Mouse (Mus musculus) megakaryocyte, embryonic 14.5 days (primary cell): ENCODE results near the gene Zbtb38. TPM values are rescaled to one million over a fixed set of nuclear protein-coding genes. Genes with fewer than 3 reads are reported as not detected.

Experiments
- H3K27me3 ChIP-seq: replicated peaks from 2 replicates; pipeline ENCODE3; 2012; ENCODE audit warnings: inconsistent platforms
- H3K36me3 ChIP-seq: replicated peaks from 2 replicates; pipeline ENCODE3; 2012; ENCODE audit warnings: low read length, inconsistent platforms, mixed read lengths
- H3K4me1 ChIP-seq: 2 replicates; pipeline ENCODE4 v1.6.1; 2012; ENCODE audit warnings: inconsistent platforms
- H3K4me3 ChIP-seq: replicated peaks from 2 replicates; pipeline ENCODE3; 2012; ENCODE audit warnings: moderate library complexity, mild to moderate bottlenecking, inconsistent platforms
- H3K9me3 ChIP-seq: 2 replicates; pipeline ENCODE4 v1.6.1; 2012; ENCODE audit warnings: inconsistent platforms
- FLI1 ChIP-seq: IDR thresholded peaks from 2 replicates; pipeline ENCODE4 v1.6.1; 2012; ENCODE audit warnings: low read length, inconsistent platforms, mixed read lengths
- GATA1 ChIP-seq: IDR thresholded peaks from 3 replicates; pipeline ENCODE4 v1.6.1; 2012; ENCODE audit warnings: mixed read lengths, low read length, inconsistent platforms, borderline replicate concordance
- polyA plus RNA-seq: library from polyadenylated mRNA; stranded (reverse); fragments of >175 nt; gene quantifications from 2 replicates; pipeline ENCODE4 v1.2.3, GENCODE M21; 2012; ENCODE audit warnings: low replicate concordance; ENCODE audit not compliant: insufficient read depth

The Zbtb38 gene
- polyA plus RNA-seq, 1 experiment, result 1.5 TPM

GRCm38 (mm10) chr9:96763025-96763424 is 10.4 kb upstream of the Zbtb38 start:
- H3K4me3 ChIP-seq, result no peak overlapping the region
- H3K27me3 ChIP-seq, result no peaks in the 10 kb centered on the region
- peaks cover 4% of the 10 kb centered on the region for H3K9me3 ChIP-seq
- TF ChIP-seq FLI1 (no peak), GATA1 (no peak)
- peaks cover 2% of the 10 kb centered on the region for H3K36me3 ChIP-seq
- H3K4me1 ChIP-seq, result peaks cover 34% of the 10 kb centered on the region

GRCm38 (mm10) chr9:96758749-96759597 is 6.3 kb upstream of the Zbtb38 start:
- H3K9me3 ChIP-seq, result no peaks in the 10 kb centered on the region
- peak overlapping the region; percentile 91 for H3K4me3 ChIP-seq
- H3K27me3 ChIP-seq, result no peaks in the 10 kb centered on the region
- H3K4me1 ChIP-seq, result peaks cover 28% of the 10 kb centered on the region
- TF ChIP-seq GATA1 (no peak), FLI1 (no peak)
- H3K36me3 ChIP-seq, result no peaks in the 10 kb centered on the region

DNA sequence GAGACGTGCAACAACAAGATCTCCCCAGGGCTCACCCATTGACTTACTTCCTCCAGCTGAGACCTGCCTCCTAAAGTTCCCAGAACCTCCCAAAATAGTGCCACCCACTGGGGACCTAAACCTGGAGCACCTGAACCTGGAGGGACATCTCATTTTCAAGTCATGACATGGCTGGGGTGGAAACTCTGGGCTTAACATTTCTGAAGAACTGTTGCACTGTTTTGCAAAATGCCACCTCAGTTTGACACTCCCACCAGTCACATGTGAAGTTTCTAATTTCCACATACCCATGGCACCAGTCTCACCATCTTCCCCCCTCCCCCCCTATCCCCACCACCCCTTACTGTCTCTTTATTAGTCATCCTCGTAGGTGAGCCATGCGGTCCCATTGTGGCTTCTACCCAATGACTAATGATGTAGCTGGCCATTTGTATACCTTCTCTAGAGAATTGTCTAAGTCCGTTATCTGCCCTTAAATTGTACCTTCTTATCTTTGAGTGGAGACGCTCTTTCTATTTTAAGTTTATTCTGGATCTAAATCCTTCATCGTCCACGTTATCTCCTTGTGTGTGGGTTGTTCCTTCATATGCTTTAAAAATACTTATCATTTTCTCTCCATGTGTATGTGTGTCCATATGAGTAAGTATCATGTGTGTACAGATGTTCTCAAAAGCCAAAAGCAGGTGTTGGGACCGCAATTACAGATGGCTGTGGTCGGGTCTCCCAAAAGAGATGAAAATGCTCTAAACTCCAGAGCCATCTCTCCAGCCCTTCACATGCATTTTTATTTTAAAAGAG is 4.2 kb upstream of the Zbtb38 start:
- TF ChIP-seq GATA1 (no peak), FLI1 (no peak)
- no peaks in the 10 kb centered on the region for H3K9me3 ChIP-seq
- H3K4me3 ChIP-seq, result no peak overlapping the region
- H3K27me3 ChIP-seq, result peaks cover 4% of the 10 kb centered on the region
- H3K36me3 ChIP-seq, result no peaks in the 10 kb centered on the region
- peaks cover 21% of the 10 kb centered on the region for H3K4me1 ChIP-seq

- H3K4me1 ChIP-seq, result peaks cover 21% of the 10 kb centered on the region
- no peaks in the 10 kb centered on the region for H3K36me3 ChIP-seq
- peaks cover 4% of the 10 kb centered on the region for H3K27me3 ChIP-seq
- TF ChIP-seq FLI1 (no peak), GATA1 (no peak)
- no peak overlapping the region for H3K4me3 ChIP-seq
- H3K9me3 ChIP-seq, result no peaks in the 10 kb centered on the region
These were observed 3.1 kb upstream of the Zbtb38 start for GRCm38 (mm10) chr9:96755761-96756160.

DNA sequence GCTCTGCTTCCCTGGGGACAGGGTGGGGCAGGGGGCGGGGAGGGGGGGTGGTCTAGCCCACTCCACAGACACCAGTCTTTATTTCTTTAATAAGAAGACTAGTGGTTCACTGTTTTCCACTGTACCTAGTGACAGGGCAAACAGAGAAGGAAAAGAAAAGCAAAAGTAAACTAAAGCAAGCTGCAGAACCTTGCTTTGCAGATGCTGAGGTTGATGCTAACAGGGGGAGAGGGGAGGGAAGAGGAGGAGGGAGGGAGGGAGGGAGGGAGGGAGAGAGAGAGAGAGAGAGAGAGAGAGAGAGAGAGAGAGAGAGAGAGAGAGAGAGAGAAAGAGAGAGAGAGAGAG is 2.0 kb upstream of the Zbtb38 start:
- no peak overlapping the region for H3K4me3 ChIP-seq
- no peak for TF ChIP-seq GATA1
- TF ChIP-seq FLI1, result no peak
- H3K36me3 ChIP-seq, result peaks cover 2% of the 10 kb centered on the region
- H3K9me3 ChIP-seq, result no peaks in the 10 kb centered on the region
- H3K27me3 ChIP-seq, result peaks cover 4% of the 10 kb centered on the region
- H3K4me1 ChIP-seq, result peaks cover 21% of the 10 kb centered on the region

- Histone ChIP-seq H3K4me1 (peaks cover 17% of the 10 kb centered on the region), H3K27me3 (peaks cover 4% of the 10 kb centered on the region), H3K9me3 (no peaks in the 10 kb centered on the region), H3K36me3 (peaks cover 2% of the 10 kb centered on the region), H3K4me3 (no peak overlapping the region)
- TF ChIP-seq GATA1 (no peak), FLI1 (no peak)
These were observed 1.4 kb upstream of the Zbtb38 start for GRCm38 (mm10) chr9:96753921-96754624.

DNA sequence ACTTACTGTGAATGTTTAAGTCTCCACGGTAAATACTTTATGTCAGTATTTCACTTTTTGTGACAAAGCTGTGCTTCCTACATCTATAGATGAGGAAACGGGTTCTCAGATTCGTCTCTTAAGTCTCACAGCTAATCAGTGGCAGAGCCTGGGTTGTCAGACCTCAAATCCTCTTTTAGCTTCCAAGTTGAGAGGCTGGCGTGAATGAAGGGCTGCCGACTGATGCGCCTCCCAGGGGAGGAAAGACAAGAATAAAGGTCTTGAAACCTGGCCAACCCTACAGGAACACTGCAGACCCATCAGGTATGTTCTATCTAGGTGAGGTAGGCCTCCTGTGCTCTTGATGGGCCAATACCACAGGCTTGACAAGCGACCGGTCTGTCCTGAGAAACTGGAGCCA is 761 bp upstream of the Zbtb38 start:
- Histone ChIP-seq H3K4me3 (no peak overlapping the region), H3K4me1 (peaks cover 12% of the 10 kb centered on the region), H3K9me3 (peaks cover 4% of the 10 kb centered on the region; the same call in 1 of the 2 replicates), H3K27me3 (peaks cover 4% of the 10 kb centered on the region), H3K36me3 (peaks cover 6% of the 10 kb centered on the region)
- no peak for TF ChIP-seq FLI1
- no peak for TF ChIP-seq GATA1

GRCm38 (mm10) chr9:96751821-96752602 is 619 bp downstream of the Zbtb38 start:
- Histone ChIP-seq H3K36me3 (peaks cover 6% of the 10 kb centered on the region), H3K4me1 (peaks cover 12% of the 10 kb centered on the region), H3K9me3 (peaks cover 4% of the 10 kb centered on the region; the same call in 1 of the 2 replicates), H3K27me3 (peaks cover 4% of the 10 kb centered on the region), H3K4me3 (no peak overlapping the region)
- TF ChIP-seq GATA1, result no peak
- no peak for TF ChIP-seq FLI1

DNA sequence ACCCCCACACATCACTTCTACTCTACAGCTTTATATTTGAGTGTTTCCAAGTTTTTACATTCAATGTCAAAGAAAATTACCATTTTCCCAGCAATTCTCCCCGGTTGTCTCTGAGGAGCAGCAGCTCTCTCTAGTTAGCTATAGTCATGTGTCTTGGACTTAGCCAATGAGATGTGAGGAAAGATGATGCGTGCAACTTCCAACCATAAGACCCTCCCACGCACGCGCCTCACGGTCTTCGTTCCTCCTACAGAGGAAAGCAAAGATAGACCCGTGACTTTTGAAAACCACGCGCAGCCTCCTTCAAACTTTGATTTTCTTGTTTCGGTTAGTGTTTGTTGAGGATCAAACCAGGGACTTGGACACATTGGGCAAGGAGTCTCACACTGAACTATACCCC is 2.0 kb downstream of the Zbtb38 start:
- H3K9me3 ChIP-seq, result peaks cover 9% of the 10 kb centered on the region; the same call in 1 of the 2 replicates
- H3K4me1 ChIP-seq, result peaks cover 12% of the 10 kb centered on the region
- H3K4me3 ChIP-seq, result no peak overlapping the region
- no peak for TF ChIP-seq GATA1
- no peak for TF ChIP-seq FLI1
- H3K27me3 ChIP-seq, result peaks cover 4% of the 10 kb centered on the region
- peaks cover 10% of the 10 kb centered on the region for H3K36me3 ChIP-seq
